Mouse (Mus musculus) skeletal muscle tissue, adult 2 months (tissue): ENCODE data around the gene Zfp219.
"Not testable (repeated sequence)": the region's sequence is repeated elsewhere in the genome, so short reads cannot be mapped to it uniquely, and the experiment has no call there.

Source experiments
- DNase-seq: peaks from one replicate; pipeline ENCODE4 v3.0.0-alpha.2; 2012; ENCODE audit warnings: low read depth, low spot score

The Zfp219 gene

DNA sequence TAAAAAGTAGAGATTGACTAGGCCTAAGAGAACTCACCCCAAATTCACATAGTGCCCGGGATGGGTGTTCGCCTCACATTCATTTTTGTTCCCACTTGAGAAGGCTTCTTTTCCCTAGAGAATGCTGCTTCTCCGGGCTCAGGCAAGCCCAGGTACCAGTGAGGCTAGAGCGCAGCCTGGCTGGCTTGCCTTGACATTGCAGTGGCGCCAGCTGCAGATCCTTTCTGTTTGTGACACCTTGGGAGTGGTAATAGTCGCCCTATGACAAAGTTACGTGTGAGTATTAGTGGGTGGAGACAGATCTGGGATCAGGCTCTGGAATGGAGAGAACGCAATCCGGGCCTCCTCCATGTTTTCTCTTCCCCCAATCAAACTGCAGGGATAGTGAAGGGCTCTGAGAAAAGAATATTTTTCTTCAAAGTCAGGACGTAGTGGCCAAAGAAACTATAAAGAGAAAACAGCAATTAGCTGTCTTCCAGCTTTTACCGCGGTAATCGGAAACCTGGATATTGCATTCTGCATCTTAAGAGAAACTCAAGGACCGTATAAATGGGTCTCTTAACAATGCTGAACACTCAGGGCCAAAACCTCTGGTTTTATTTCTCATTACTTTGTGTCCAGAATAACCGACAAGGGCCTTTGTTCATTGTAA is at the start of gene Zfp219:
Zfp219 (minus strand) TSS at position 248 of the 652 bp plus-strand sequence.
- peak; percentile 83 for DNase-seq

DNA sequence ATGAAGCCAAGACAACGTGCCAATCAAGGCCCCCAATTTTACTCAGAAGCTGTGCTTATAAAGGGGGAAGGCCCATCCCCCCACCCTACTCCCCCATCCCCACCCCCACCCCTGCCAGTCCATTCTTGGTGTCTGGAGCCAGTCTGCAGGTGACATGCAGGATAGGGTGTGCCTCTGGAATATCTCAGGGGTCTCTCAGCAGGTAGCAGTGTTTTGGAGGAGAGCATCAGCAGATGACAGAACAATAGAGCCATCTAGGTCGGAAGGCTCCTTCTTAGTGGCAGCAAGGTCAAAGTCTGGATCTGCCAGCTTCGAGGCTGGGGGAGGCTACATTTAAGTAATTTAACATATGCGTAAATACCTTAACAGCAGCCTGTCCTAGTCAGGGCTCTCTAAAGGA is 45.6 kb upstream of the Zfp219 start:
- no peak for DNase-seq

GRCm38 (mm10) chr14:52061798-52062197 is 41.3 kb upstream of the Zfp219 start:
- DNase-seq = no peak

DNA sequence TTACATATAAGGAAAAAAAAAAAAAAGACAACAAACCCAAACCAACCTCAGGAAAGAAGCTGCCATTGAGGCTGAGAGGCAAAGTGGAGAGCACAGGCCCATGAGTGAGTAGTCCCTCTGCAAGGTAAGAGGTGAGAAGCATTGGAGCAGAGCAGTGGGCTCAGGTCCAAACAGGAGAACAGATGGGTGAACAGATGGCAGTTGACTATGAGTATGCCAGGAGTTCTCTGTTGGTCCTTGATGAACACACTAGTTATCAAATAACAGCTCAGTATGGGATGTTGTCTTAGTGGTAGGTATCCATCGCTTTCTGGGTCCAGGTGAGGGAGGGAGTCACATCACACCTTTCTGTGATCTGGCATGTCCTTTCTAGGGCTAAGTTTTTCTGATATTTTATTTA is 40.3 kb upstream of the Zfp219 start:
- DNase-seq = no peak

- no peak for DNase-seq
Measured at GRCm38 (mm10) chr14:52059982-52060381, 39.4 kb upstream of the Zfp219 start.

- DNase-seq = not testable (repeated sequence)
Measured at GRCm38 (mm10) chr14:52052720-52053119, 32.2 kb upstream of the Zfp219 start.

GRCm38 (mm10) chr14:52045966-52046565 is 25.5 kb upstream of the Zfp219 start:
- no peak for DNase-seq

DNA sequence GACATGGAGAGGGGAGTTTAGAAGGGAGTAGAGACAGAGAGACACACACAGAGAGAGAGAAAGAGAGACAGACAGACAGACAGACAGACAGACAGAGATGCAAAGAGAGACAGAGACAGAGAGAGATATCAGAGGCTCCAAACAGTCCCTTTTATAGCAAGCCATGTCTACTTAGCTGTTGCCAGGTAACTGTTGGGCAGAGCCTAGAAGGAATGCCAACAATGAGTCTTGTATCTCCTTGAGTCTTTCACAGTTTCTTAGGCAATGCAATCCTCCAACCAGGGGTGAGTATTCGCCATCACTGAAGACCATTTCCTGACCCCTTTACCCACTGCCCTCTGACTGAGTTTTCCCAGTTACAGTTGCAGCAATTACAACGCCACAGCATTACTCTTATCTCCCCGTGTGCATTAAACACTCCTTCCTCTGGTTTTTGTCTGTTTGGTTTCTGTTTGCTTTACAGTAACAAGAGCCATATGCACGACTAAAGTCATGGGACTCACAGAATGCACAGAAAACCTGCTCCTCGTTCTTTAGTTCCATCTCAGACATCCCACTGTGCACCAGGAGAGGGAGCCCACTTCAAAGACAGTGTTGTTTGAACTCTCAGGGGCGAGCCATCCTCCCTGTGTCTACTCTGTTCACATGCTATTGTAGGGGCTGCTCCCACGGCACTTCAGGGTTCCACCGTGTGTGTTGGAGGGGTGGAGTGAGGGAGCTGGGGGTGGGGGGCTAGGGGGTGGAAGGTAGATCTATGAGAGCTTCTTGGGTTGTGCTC is 24.6 kb upstream of the Zfp219 start:
- no peak for DNase-seq

DNA sequence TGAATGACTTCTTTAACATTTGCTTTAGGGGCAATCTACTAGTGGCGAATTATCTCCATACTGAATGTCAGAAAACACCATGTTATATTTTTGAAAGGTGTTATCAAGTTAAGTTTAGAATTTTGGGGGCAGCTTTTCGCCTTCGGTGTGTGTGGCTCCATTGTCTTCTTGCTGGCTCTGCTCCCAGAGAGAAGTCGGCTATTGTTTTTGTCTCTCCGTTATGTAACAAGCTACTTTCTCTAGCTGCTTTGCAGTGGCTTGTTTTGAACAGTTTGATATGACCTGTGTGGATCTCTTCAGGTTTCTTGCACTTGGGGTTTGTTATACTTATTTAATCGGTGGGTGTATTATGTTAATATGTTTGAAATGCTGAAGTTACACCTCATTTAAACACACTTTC is 22.9 kb upstream of the Zfp219 start:
- DNase-seq = no peak

GRCm38 (mm10) chr14:52042359-52042758 is 21.8 kb upstream of the Zfp219 start, which contains the start of gene Olfr221:
Gene Olfr221 (minus strand): TSS chr14:52042459.
- DNase-seq = not testable (repeated sequence)

DNA sequence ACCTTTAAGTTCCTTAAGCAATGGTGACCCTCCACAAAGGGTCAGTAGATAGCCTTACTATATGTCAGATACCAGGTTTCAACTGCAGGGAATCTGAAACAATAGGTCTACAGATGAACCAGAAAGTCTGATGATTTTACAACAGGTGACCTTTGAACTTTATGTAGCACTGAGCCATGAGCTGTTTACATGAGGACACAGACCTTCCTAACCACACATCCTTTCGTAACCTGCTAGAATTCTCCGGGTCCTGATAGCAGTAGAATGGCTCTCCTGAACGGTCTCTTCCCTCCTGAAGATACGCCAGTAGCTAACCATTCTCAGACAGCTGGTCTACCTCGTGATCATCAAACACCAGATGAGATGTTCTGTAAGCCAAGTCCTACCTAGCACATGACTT is 18.8 kb upstream of the Zfp219 start:
- no peak for DNase-seq

GRCm38 (mm10) chr14:52035926-52036325 is 15.4 kb upstream of the Zfp219 start:
- DNase-seq = no peak

GRCm38 (mm10) chr14:52026342-52026741 is 5.8 kb upstream of the Zfp219 start:
- no peak for DNase-seq

DNA sequence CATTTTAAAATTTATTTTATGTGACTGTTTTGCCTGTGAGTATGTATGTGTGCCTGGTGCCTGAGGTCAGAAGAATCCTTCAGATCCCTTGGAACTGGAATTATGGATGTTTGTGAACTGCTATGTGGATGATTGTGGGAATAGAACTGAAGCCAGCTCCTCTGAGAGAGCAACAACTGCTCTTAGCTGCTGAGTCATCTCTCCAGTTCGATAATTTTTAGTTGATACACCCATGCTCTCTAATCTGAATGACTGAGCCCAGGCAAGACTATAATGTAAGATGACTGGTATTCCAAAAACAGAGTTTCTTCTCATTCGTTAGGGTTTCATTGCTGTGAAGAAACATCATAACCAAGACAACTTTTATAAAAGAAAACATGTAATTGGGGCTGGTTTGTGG is 3.6 kb upstream of the Zfp219 start:
- DNase-seq = no peak

DNA sequence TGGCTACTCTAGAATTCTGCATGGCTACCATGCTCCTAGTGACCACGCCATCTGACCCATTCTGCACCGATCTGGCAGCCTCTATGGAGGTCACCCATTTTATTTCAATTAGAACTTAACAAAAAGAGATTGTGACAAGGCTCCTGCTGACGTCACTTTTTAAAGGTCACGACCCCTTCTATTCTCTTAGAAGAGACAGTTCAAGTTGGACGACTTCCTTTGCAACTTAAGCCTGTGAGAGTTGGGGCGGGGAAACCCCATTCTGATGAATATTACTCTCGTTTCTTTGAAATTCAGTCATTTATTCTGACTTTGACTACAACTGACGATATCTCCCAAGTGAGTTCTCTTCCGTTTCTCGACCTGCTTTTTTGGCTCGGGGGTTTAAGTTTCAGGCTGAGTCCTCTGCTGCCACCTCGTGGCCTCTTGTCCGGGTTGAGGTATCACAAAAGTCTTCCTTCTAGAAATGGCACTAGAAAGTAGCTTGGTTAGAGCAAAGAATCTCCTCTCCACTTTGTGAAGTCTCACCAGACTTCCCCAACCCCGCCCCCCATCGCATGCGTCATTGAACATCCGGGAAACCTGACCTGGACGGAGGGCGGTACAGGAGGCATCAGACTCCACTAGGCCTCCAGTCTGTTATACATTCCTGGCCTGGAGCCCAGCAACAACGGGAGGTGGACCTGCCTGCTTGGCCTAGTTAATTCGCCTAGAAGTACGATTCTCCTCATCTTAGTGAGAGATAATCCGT is 2.4 kb upstream of the Zfp219 start:
- DNase-seq = peak; percentile 81

DNA sequence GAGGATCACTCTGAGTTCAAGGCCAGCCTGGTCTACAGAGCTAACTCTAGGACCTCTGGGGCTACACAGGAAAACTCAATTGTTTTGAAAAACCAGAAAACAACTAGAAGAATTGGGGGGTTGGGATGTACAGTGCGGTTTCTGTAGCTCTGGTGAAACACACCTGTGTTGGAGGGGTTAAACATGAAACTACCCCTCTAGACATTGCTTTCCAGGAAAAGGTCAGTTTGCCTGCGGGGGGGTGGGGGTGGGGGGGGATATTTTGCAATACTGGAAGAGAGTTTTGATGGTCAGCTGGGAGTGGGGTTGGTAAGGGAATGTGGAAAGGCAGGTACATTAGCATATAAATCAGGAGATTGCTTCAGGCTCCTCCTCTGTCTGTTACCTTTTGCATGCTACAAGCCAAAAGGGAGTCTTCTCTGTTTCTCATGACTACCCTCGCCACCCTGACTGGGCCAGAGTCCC is 1.7 kb upstream of the Zfp219 start:
- no peak for DNase-seq

- DNase-seq = no peak
Measured at GRCm38 (mm10) chr14:52021568-52022212, 1.2 kb upstream of the Zfp219 start.

DNA sequence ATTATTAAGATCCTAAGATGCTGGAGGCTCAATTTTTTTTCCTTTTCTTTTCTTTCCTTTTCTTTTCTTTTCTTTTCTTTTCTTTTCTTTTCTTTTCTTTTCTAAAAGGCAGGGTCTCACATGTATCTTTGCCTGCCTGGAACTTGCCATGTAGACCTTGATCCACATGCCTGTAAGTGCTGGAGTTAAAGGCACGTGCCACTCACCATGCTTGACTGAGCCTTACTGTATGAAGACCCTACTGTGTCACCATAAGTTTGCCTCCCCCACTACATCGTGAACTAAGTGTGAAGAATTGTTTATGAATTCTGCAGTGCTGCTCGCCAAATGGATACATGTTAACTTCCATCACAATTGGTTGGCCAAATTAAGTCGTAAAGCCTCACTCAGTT is 601 bp upstream of the Zfp219 start:
- no peak for DNase-seq

DNA sequence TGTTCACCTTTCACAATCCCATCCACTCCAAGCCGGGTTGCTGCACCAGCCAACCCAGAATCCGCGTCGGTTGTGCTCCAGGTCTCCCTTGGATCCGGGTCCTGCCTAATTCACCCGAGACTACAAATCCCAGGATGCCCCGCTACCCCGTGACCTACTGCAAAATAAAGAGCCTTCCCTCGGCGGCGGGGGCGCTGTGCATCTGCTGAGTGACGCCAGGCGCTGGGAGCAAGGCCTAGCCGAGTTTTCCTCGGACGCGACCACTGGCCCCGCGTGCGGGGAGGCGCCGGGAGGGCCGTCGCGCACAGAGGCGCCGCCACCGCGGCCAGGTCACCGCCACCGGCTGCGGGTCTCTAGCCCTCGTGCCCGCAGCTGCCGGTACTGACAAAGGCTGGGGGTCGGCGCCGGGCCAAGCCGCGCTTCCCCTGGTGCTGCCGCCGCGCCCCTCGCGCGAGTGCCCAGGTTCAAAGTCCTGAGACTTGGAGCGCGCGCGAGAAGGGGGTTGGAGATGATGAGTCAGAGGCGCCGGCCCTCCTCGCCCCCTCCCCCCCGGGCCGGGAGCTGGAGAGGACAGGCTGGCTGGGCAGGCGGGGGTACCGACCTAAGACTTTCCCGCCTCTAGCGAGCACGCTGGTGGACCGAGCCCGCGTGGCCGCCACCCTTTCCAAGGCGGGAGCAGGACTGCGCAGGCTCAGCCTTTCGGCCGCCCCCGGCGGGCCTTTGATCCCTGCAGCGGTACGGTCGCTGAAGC is 768 bp downstream of the Zfp219 start:
- DNase-seq = peak; percentile 91

DNA sequence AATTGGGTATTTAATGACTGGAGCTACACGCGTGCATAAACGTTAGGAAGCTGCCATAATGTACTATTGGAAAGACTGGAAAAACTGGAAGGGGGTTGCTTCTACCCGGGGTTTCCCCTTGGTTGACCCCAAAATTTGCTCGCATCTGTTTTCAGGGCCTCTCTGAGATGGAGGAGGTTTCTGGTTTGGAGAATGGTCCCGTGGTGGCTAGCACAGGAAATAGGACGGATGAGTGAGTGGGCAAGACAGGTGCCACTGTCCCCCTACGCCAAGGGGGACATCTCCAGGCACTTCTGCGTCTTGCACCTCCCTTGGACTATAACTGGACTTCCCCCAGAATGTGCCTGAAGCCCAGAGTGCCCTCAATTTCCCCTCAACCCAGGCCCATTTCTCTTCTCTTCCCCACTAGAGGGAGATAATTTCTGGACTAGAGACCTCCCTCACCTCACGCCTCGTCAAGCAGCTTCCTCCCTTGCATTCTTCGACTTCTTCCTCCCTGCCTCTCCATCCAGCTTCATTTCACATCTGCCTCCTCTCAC is 1.4 kb downstream of the Zfp219 start:
- no peak for DNase-seq
